Mouse (Mus musculus) brain, embryonic 14.5 days (tissue): Measurements from ENCODE around the gene Qrich1.

Source experiments
- CTCF ChIP-seq: fragments of 200-500 bp; IDR thresholded peaks from 2 replicates; pipeline ENCODE4 v1.5.1; 2012; ENCODE audit warnings: inconsistent platforms, mild to moderate bottlenecking, moderate library complexity, borderline replicate concordance; ENCODE audit not compliant: insufficient read depth, insufficient read length; ENCODE audit errors: extremely low read depth
- POLR2A ChIP-seq: fragments of 200-500 bp; IDR thresholded peaks from 2 replicates; pipeline ENCODE4 v1.6.1; 2012; ENCODE audit warnings: mild to moderate bottlenecking, inconsistent platforms, borderline replicate concordance; ENCODE audit not compliant: poor library complexity, insufficient read depth, insufficient read length, severe bottlenecking; ENCODE audit errors: extremely low read depth

GRCm38 (mm10) chr9:108573774-108574690 lies 57.4 kb downstream of the Qrich1 start:
- TF ChIP-seq POLR2A (no peak), CTCF (peak; percentile 65)
